Mouse (Mus musculus) testis, adult 2 months (tissue): ENCODE measurements around the gene Fam166a. TPM values are rescaled to one million over a fixed set of nuclear protein-coding genes. Genes with fewer than 3 reads are reported as not detected.
A peak's percentile ranks its signal among the peaks of the same experiment; 100 is the strongest.

ENCODE experiments used
- H3K27ac ChIP-seq: fragments of 200-500 bp; 2 replicates; pipeline ENCODE4 v1.5.1; 2012; ENCODE audit warnings: low read depth, low read length; ENCODE audit not compliant: control insufficient read depth, insufficient read depth
- H3K27me3 ChIP-seq: fragments of 200-500 bp; 2 replicates; pipeline ENCODE4 v1.6.1; 2012; ENCODE audit warnings: mild to moderate bottlenecking, low read length, moderate library complexity; ENCODE audit not compliant: control insufficient read depth, insufficient read depth
- H3K36me3 ChIP-seq: fragments of 200-500 bp; 2 replicates; pipeline ENCODE4 v1.6.1; 2012; ENCODE audit warnings: mild to moderate bottlenecking, low read length; ENCODE audit not compliant: control insufficient read depth, insufficient read depth
- H3K4me1 ChIP-seq: fragments of 200-500 bp; 2 replicates; pipeline ENCODE4 v1.6.1; 2012; ENCODE audit warnings: low read length; ENCODE audit not compliant: control insufficient read depth, insufficient read depth
- H3K4me3 ChIP-seq: fragments of 200-500 bp; 2 replicates; pipeline ENCODE4 v1.5.1; 2012; ENCODE audit warnings: low read depth, mild to moderate bottlenecking, low read length, moderate library complexity, mixed read lengths; ENCODE audit not compliant: control insufficient read depth
- CTCF ChIP-seq: fragments of 200-500 bp; IDR thresholded peaks from 2 replicates; pipeline ENCODE4 v1.5.1; 2012; ENCODE audit warnings: low read depth, mild to moderate bottlenecking, inconsistent platforms, low read length, moderate library complexity; ENCODE audit not compliant: control insufficient read depth, insufficient read depth, insufficient replicate concordance
- POLR2A ChIP-seq: fragments of 200-500 bp; IDR thresholded peaks from 2 replicates; pipeline ENCODE4 v1.6.1; 2012; ENCODE audit warnings: low read depth, mild to moderate bottlenecking, inconsistent platforms, low read length, moderate library complexity; ENCODE audit not compliant: control insufficient read depth
- polyA plus RNA-seq: library from polyadenylated mRNA; depleted of rRNA; stranded (reverse); fragments of >200 nt; gene quantifications from 2 replicates; pipeline ENCODE4 v1.2.3, GENCODE M21; 2012

The Fam166a gene
- polyA plus RNA-seq, 1 experiment: 576 TPM

GRCm38 (mm10) chr2:25180478-25180903 lies 38.1 kb upstream of the Fam166a start, which contains the start of gene Nrarp:
Gene Nrarp, plus strand, starts transcription at chr2:25180758.
- Histone ChIP-seq H3K27ac (peak within 1 kb of the TSS; percentile 39), H3K36me3 (no peaks in the 10 kb centered on the region), H3K27me3 (no peaks in the 10 kb centered on the region), H3K4me3 (peak within 1 kb of the TSS; percentile 82), H3K4me1 (peaks cover 20% of the 10 kb centered on the region)
- TF ChIP-seq POLR2A (no peak; the same call in 1 of the 2 replicates), CTCF (no peak)

- TF ChIP-seq POLR2A (0 out of 2 replicates have a peak, but pooled peaks have one; percentile 11), CTCF (no peak)
- Histone ChIP-seq H3K36me3 (no peaks in the 10 kb centered on the region), H3K27me3 (no peaks in the 10 kb centered on the region), H3K27ac (peak overlapping the region; percentile 39), H3K4me3 (peak overlapping the region; percentile 82), H3K4me1 (peaks cover 26% of the 10 kb centered on the region)
These were observed 37.3 kb upstream of the Fam166a start for GRCm38 (mm10) chr2:25180973-25181890.

- no peaks in the 10 kb centered on the region for H3K27me3 ChIP-seq
- peak overlapping the region; percentile 82 for H3K4me3 ChIP-seq
- H3K4me1 ChIP-seq: peaks cover 29% of the 10 kb centered on the region
- TF ChIP-seq POLR2A (no peak), CTCF (no peak)
- no peak overlapping the region for H3K27ac ChIP-seq
- H3K36me3 ChIP-seq: no peaks in the 10 kb centered on the region
These were observed 36.6 kb upstream of the Fam166a start for GRCm38 (mm10) chr2:25181891-25182397.

DNA sequence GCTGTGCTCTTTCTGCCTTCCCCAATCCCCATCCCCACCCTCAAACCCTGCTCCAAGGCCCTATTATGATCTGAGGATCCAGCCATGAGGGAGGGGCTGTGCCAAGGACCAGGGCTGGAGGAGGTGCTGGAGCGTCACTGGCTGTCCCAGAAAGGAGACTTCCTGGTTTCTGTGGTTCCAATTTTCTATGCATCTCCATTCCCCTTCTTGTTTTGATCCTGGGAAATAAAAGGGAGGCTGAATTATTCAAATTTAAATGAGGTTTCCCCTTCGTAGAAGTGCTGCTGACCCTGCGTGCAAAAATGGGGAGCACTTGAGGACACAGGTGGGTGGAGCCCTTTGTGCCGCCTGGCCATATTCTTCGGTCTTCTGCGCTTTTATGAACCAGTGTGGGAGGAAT lies 35.9 kb upstream of the Fam166a start:
- TF ChIP-seq POLR2A: no peak
- TF ChIP-seq CTCF: no peak
- peaks cover 29% of the 10 kb centered on the region for H3K4me1 ChIP-seq
- no peak overlapping the region for H3K27ac ChIP-seq
- no peaks in the 10 kb centered on the region for H3K36me3 ChIP-seq
- no peak overlapping the region for H3K4me3 ChIP-seq
- no peaks in the 10 kb centered on the region for H3K27me3 ChIP-seq

- H3K4me1 ChIP-seq: peaks cover 29% of the 10 kb centered on the region
- no peaks in the 10 kb centered on the region for H3K27me3 ChIP-seq
- no peaks in the 10 kb centered on the region for H3K36me3 ChIP-seq
- no peak overlapping the region for H3K4me3 ChIP-seq
- no peak for TF ChIP-seq CTCF
- no peak for TF ChIP-seq POLR2A
- no peak overlapping the region for H3K27ac ChIP-seq
These were observed 35.2 kb upstream of the Fam166a start for GRCm38 (mm10) chr2:25183336-25183735.

GRCm38 (mm10) chr2:25184496-25184895 lies 34.0 kb upstream of the Fam166a start:
- H3K27me3 ChIP-seq: no peaks in the 10 kb centered on the region
- H3K27ac ChIP-seq: no peak overlapping the region
- TF ChIP-seq POLR2A: no peak
- TF ChIP-seq CTCF: no peak
- peaks cover 29% of the 10 kb centered on the region for H3K4me1 ChIP-seq
- no peaks in the 10 kb centered on the region for H3K36me3 ChIP-seq
- H3K4me3 ChIP-seq: no peak overlapping the region
